Mouse (Mus musculus): ENCODE measurements around the gene Tmtc2.

- TF ChIP-seq CTCF (IDR thresholded peaks at IDR 0.05), result no peak
- TF ChIP-seq EP300 (IDR thresholded peaks at IDR 0.05), result no peak
These were observed 24.6 kb upstream of the Tmtc2 start for GRCm38 (mm10) chr10:105598826-105599225.

Measured in lung, postnatal 0 days (tissue).